Mouse (Mus musculus) neural tube, embryonic 15.5 days (tissue): ENCODE measurements around the gene Capn10. TPM values are rescaled to one million over a fixed set of nuclear protein-coding genes. Genes with fewer than 3 reads are reported as not detected.

ENCODE experiments used
- ATAC-seq: fragments of 200-750 bp; cut with Nextera tagmentation; 2 replicates; pipeline ENCODE4 v1.8.0; 2017; ENCODE audit warnings: mild to moderate bottlenecking, moderate TSS enrichment, moderate library complexity; ENCODE audit not compliant: low FRiP score
- H3K27ac ChIP-seq: fragments of 300-500 bp; sonication (generic); replicated peaks from 2 replicates; pipeline ENCODE4 v1.5.1; 2015; ENCODE audit warnings: mild to moderate bottlenecking, inconsistent platforms
- H3K27me3 ChIP-seq: fragments of 300-500 bp; sonication (generic); replicated peaks from 2 replicates; pipeline ENCODE4 v1.6.1; 2015; ENCODE audit warnings: inconsistent platforms
- H3K36me3 ChIP-seq: fragments of 300-500 bp; sonication (generic); 2 replicates; pipeline ENCODE4 v1.6.1; 2015; ENCODE audit warnings: inconsistent platforms
- H3K4me1 ChIP-seq: fragments of 300-500 bp; sonication (generic); 2 replicates; pipeline ENCODE4 v1.6.1; 2015; ENCODE audit warnings: inconsistent platforms
- H3K4me2 ChIP-seq: fragments of 300-500 bp; sonication (generic); 2 replicates; pipeline ENCODE4 v1.6.1; 2015; ENCODE audit warnings: inconsistent platforms, mild to moderate bottlenecking, moderate library complexity
- H3K4me3 ChIP-seq: fragments of 300-500 bp; sonication (generic); replicated peaks from 2 replicates; pipeline ENCODE4 v1.5.1; 2015; ENCODE audit warnings: mild to moderate bottlenecking, inconsistent platforms
- H3K9ac ChIP-seq: fragments of 300-500 bp; sonication (generic); replicated peaks from 2 replicates; pipeline ENCODE4 v1.6.1; 2015; ENCODE audit warnings: mild to moderate bottlenecking, inconsistent platforms
- H3K9me3 ChIP-seq: fragments of 300-500 bp; sonication (generic); replicated peaks from 2 replicates; pipeline ENCODE4 v1.6.1; 2016; ENCODE audit warnings: inconsistent platforms
- WGBS: fragments of 180-500 bp; shearing (Covaris S2); methylation state at CpG from one replicate; pipeline ENCODE4 v1.1.7; 2015; ENCODE audit warnings: mixed read lengths; 5-methylcytosine and 5-hydroxymethylcytosine counted together
- polyA plus RNA-seq: library from polyadenylated mRNA; unstranded; fragments of >200 nt; fragmentation: Nextera tagmentation; extraction: Ambion mirVana; gene quantifications from 2 replicates; pipeline ENCODE4 v1.2.1, GENCODE M21; 2015

Capn10 gene
- polyA plus RNA-seq, 1 experiment from 2014 or later: 60.8 TPM

DNA sequence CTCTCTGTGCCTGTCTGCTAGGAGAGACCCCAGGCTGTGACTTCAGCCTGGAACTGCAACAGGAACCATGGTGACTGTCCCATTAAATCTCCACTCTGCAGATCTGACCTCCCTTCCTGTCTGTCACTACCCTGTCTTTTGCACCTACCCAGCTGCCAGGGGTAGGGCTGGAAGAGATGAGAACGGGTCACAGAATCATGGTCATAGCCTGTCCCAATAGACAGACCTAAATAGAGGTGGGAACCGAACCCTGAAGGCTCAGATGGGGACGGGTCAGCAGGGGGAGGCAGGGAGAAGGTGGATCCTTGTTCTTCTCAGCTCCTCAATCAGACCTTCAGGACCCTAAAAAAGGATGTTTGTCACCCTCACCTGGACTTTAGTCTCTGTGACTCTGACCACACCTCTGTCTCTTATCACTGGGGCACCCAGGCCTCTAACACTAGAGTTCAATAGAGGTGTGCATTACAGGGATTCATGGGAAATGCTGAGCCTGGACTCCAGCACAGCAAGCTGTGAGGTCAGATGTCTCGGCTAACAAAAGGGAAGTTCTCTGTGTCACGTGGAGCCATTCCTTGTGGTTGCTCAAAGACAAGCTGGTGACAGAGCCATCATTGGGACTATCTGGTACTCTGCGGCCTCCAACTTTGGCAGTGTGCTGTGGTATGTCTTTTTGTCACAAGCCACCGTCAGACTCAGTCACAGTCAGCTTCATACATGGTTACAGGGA, 13.5 kb upstream of the Capn10 start:
- WGBS: 90% methylated on average over 7 of the region's 7 CpGs
- H3K36me3 ChIP-seq: peaks cover 57% of the 10 kb centered on the region
- no peak for ATAC-seq

DNA sequence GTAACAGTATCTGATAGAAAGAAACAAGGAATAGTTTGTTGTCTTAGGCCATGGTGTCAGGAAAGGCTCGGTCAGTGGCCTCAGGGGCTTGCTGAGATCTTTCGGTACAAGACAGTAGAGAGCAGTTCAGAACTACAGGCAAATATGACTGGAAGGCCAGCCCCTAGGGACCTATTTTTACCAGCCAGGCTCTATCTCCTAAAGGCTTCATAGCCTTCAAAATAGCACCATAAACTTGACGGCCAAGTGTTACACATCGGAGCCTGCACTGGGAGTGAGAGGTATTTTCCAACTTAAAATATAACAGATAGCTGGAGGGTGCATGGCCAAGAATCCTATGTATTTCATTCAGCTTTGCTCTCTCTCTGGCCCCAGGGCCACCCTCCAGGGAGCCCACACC, 12.7 kb upstream of the Capn10 start:
- Histone ChIP-seq H3K36me3 (peaks cover 48% of the 10 kb centered on the region), H3K9me3 (no peaks in the 10 kb centered on the region), H3K27ac (no peak overlapping the region), H3K4me1 (no peaks in the 10 kb centered on the region), H3K4me3 (no peak overlapping the region), H3K4me2 (no peak overlapping the region), H3K9ac (no peak overlapping the region), H3K27me3 (no peaks in the 10 kb centered on the region)
- ATAC-seq: no peak
- WGBS: 84% methylated on average over 4 of the region's 4 CpGs

More for the DNA sequence above, 13.5 kb upstream of the Capn10 start:
- no peaks in the 10 kb centered on the region for H3K27me3 ChIP-seq
- no peak overlapping the region for H3K9ac ChIP-seq
- no peak overlapping the region for H3K4me3 ChIP-seq
- no peak overlapping the region for H3K4me2 ChIP-seq
- H3K4me1 ChIP-seq: no peaks in the 10 kb centered on the region
- H3K9me3 ChIP-seq: no peaks in the 10 kb centered on the region
- H3K27ac ChIP-seq: no peak overlapping the region

DNA sequence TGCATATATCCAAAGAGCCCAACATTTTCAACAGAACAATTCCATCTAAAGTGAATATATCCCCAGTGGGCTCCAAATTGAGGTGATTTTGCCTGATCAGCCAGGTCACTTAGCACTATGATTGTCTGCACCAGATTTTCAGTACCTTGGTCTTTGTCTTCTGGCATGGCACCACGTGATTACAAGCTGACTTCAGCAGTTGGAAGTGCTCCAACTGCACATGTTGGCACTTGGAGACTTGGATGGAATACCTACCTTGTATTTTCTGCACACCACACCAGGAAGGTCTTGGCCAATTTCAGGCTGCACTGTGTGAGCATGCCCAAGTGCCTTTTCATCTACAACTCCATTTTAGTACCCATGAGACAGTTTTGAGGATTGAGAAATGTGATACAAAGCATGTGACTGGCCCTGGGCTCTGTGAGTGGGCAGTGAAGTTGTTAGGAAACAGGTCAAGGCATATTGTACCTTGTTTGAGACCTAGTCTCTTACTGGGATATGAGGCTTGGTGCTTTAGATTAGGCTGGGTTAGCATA, 3.9 kb upstream of the Capn10 start:
- Histone ChIP-seq H3K36me3 (no peaks in the 10 kb centered on the region), H3K4me2 (no peak overlapping the region), H3K9me3 (no peaks in the 10 kb centered on the region), H3K27me3 (peaks cover 6% of the 10 kb centered on the region; the same call in 1 of the 2 replicates), H3K27ac (no peak overlapping the region), H3K4me3 (no peak overlapping the region), H3K4me1 (peaks cover 11% of the 10 kb centered on the region), H3K9ac (no peak overlapping the region)
- ATAC-seq: no peak
- WGBS: 29% methylated on average over 1 of the region's 1 CpGs

DNA sequence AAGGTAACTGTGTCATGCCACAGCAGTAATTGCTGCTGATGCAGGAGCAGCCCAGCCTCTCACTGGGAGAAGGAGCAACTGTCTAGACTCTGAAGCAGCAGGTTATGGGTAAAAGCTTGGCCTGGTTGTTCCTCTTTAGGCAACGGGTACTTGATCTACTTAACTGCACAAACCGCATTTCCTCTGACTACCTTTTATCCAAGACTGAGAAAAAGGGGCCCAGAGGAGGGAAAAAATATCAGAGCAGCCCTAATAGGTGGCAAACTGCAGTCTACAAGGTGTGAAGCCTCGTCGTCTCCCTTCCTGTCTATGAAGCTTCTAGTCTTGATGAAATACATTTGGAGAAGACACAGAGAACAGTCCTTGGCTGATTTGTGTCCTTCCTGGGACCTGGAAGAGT, 565 bp upstream of the Capn10 start:
- peak overlapping the region; percentile 65 for H3K9ac ChIP-seq
- H3K4me2 ChIP-seq: peak overlapping the region; percentile 90
- peaks cover 33% of the 10 kb centered on the region for H3K4me1 ChIP-seq
- ATAC-seq: no peak
- 78% methylated on average over 4 of the region's 4 CpGs for WGBS
- H3K27me3 ChIP-seq: peaks cover 6% of the 10 kb centered on the region; the same call in 1 of the 2 replicates
- H3K27ac ChIP-seq: peak overlapping the region; percentile 99
- no peaks in the 10 kb centered on the region for H3K9me3 ChIP-seq
- H3K36me3 ChIP-seq: peaks cover 11% of the 10 kb centered on the region
- H3K4me3 ChIP-seq: peak overlapping the region; percentile 67

DNA sequence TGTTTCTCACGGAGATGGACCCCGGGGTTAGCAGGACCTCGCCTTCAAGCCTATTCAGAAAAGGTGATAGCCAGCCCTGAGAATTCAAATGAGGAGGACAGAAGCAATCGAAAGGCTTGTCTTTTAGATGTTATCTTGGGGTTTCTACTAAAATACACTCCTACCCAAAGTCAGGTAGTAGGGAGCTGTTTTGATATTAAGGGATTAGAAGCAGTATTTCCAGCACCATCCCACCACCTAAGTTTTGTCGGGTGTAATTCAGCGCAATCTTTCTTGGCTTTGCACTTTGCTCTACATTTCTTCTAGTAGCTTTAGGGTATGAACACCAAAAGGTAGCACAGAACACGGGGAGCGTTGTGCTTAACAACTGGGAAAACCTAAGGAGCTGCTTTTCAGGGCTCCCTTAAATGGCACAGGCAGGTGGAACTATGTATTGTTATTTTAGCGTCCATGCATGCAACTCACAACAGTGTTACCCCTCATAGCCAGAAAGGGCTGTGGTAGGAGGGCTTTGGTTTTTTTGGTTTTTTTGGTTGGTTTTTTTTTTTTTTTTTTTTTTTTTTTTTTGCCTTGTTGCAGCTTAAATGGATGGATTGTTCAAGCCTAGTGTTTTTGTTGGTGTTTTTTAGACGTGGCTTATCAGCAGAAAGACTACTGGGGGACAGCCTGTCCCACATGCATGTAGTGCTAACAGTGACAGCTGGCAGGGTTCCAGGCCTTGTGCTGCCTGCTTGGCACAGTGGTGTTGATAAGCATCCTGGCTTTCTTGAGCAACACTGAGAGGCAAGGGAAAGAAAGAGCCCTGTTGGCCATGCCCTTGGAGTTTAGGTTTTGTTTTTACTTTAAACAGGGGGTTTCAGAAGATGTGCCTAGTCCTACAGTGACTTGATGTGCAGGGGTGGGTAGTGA, 1.1 kb downstream of the Capn10 start:
- Histone ChIP-seq H3K36me3 (peaks cover 28% of the 10 kb centered on the region), H3K4me1 (peaks cover 33% of the 10 kb centered on the region), H3K27ac (peak overlapping the region; percentile 99), H3K4me3 (peak overlapping the region; percentile 67), H3K9ac (peak overlapping the region; percentile 65), H3K27me3 (peaks cover 2% of the 10 kb centered on the region; the same call in 1 of the 2 replicates), H3K4me2 (peak overlapping the region; percentile 90), H3K9me3 (no peaks in the 10 kb centered on the region)
- no peak for ATAC-seq
- WGBS: 18% methylated on average over 10 of the region's 10 CpGs

DNA sequence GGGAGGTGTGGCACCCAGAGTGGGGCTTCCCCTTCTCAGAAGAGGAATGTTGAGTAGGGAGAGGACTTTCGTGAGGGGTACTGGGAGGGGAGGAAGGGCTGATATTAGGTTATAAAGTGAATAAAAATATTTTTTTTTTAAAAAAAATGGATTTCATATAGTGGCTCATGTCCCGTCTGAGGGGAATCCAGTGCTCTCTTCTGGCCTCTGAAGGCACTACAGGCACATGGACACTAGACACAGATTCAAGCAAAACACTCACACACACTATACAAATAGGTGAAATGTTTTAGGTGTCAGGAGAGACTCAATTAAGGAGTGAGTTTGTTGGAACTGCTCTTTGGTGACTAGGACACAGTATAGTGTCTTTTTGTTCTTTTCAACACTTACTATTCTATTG, 1.8 kb downstream of the Capn10 start:
- Histone ChIP-seq H3K27me3 (no peaks in the 10 kb centered on the region), H3K27ac (no peak overlapping the region), H3K9ac (peak overlapping the region; percentile 65), H3K4me2 (peak overlapping the region; percentile 90), H3K4me1 (peaks cover 33% of the 10 kb centered on the region), H3K4me3 (peak overlapping the region; percentile 67), H3K9me3 (no peaks in the 10 kb centered on the region), H3K36me3 (peaks cover 34% of the 10 kb centered on the region)
- 57% methylated on average over 2 of the region's 2 CpGs for WGBS
- no peak for ATAC-seq

DNA sequence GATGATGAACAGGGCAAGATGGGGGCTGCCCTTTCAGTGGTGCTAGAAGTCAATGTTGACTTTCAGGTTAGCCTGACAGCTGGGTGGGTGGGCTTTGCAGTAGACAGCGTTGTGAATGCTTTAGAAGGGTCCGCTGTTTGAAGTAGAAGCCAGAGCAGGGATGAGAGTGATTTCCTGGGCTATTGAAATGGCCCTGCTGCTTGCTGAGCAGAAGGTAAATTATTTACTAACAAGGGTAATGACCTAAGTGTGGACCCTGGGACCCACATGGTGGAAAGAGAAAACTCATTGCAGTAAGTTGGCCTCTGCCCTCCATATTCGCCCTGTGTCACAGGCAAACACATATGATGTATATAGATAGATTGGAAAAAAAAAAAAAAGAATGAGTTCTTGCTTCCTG, 2.3 kb downstream of the Capn10 start:
- Histone ChIP-seq H3K27ac (no peak overlapping the region), H3K27me3 (no peaks in the 10 kb centered on the region), H3K4me2 (peak overlapping the region; percentile 90), H3K4me3 (peak overlapping the region; percentile 67), H3K9me3 (no peaks in the 10 kb centered on the region), H3K36me3 (peaks cover 36% of the 10 kb centered on the region), H3K9ac (0 out of 2 replicates have a peak overlapping the region, but pooled peaks have one; percentile 9), H3K4me1 (peaks cover 33% of the 10 kb centered on the region)
- no peak for ATAC-seq
- 47% methylated on average over 3 of the region's 3 CpGs for WGBS

DNA sequence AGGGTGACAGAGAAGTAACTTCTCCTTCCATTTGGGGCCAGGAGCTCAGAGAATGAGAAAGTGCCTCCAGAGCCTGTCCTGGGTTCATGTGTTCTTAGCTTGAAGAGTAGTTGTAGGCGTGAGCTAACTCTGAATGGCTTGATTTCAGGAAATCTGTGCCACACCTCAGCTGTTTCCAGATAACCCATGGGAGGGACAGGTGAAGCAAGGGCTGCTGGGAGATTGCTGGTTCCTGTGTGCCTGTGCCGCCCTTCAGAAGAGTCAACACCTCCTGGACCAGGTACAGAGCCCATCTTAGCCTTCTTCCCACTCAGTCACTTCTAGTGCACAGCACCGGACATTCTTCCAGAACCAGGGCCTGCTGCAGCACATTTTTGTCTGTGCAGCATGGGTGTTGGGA, 3.6 kb downstream of the Capn10 start:
- H3K4me2 ChIP-seq: no peak overlapping the region
- no peak overlapping the region for H3K9ac ChIP-seq
- H3K4me1 ChIP-seq: peaks cover 33% of the 10 kb centered on the region
- no peak for ATAC-seq
- 95% methylated on average over 3 of the region's 3 CpGs for WGBS
- no peaks in the 10 kb centered on the region for H3K27me3 ChIP-seq
- H3K36me3 ChIP-seq: peaks cover 49% of the 10 kb centered on the region
- no peak overlapping the region for H3K27ac ChIP-seq
- H3K4me3 ChIP-seq: no peak overlapping the region
- H3K9me3 ChIP-seq: no peaks in the 10 kb centered on the region

DNA sequence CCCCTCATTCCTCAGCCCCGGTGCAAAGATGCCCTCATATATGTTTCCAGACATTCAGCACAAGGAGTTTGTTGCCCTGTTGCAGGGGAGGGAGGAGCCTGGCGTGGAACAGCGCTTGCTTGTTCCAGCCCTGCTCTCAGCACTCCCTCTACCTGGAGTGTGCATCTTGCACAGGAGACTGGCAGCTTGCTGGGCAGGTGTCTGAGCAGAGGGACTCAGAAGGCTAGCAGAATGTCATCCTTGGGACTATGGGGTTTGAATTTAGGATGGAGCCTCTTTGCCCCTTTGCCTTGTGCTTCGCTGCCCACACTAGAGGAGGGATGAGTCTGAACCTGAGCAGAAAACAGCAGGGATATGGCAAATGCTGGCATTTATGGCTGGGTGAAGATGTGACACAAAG, 5.6 kb downstream of the Capn10 start:
- no peaks in the 10 kb centered on the region for H3K9me3 ChIP-seq
- WGBS: 98% methylated on average over 4 of the region's 4 CpGs
- no peak overlapping the region for H3K9ac ChIP-seq
- H3K4me3 ChIP-seq: no peak overlapping the region
- H3K4me1 ChIP-seq: peaks cover 23% of the 10 kb centered on the region
- H3K4me2 ChIP-seq: no peak overlapping the region
- no peak for ATAC-seq
- no peak overlapping the region for H3K27ac ChIP-seq
- peaks cover 69% of the 10 kb centered on the region for H3K36me3 ChIP-seq
- H3K27me3 ChIP-seq: no peaks in the 10 kb centered on the region

DNA sequence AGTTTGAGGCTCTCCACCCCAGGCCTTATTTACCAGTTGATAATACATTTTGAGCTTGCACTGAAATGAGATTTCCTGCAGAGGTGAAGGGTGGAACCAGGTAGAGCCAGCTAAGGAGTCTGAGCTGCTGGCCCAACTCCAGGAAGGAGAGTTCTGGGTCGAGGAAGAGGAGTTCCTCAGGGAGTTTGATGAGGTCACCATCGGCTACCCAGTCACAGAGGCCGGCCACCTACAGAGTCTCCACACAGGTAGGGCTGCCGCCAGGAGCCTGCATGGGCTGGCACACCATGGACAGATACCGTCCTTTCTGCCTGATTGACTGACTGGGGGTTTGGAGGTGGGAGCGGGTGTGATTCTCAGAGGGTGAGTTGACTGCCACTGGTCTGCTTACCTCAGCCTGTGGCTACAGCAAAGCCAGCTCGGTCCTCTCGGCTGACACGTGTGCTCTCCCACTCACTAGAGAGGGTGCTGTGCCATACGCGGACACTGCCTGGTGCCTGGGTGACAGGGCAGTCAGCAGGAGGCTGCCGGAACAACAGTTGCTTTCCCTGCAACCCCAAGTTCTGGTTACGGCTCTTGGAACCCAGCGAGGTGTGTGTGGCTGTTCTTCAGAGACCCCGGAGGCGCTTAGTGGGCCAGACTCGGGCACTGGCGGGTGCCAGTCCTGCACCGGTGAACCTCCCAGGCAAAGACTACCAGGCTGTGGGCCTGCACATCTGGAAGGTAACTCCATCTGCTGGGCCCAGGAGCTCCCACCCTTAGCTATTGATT, 9.2 kb downstream of the Capn10 start:
- H3K4me3 ChIP-seq: no peak overlapping the region
- no peaks in the 10 kb centered on the region for H3K9me3 ChIP-seq
- no peaks in the 10 kb centered on the region for H3K27me3 ChIP-seq
- H3K9ac ChIP-seq: no peak overlapping the region
- H3K4me1 ChIP-seq: no peaks in the 10 kb centered on the region
- whole genome bisulfite sequencing: 96% methylated on average over 19 of the region's 19 CpGs
- H3K27ac ChIP-seq: no peak overlapping the region
- H3K36me3 ChIP-seq: peaks cover 96% of the 10 kb centered on the region
- ATAC-seq: no peak
- no peak overlapping the region for H3K4me2 ChIP-seq

DNA sequence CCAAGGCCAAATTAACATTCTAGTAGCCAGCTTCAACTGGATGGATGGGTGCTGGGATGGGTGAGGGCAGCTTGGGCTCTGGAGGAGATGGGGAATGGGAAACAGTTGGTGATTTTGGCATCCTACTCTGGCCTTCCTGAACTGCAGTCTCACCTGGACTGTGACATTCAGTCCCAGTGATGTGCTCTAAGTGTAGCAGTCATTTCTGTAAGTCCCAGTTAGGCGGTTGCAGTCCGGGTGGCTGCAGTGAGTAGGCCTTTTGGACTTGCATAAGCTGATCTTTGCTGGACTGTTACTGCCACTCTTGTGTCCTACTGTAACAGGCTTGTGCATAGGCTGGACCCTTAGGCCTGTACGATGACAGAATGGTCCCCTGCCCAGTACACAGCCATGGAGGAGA, 13.8 kb downstream of the Capn10 start:
- H3K4me1 ChIP-seq: no peaks in the 10 kb centered on the region
- H3K27me3 ChIP-seq: no peaks in the 10 kb centered on the region
- no peak overlapping the region for H3K4me2 ChIP-seq
- no peak for ATAC-seq
- H3K36me3 ChIP-seq: peaks cover 69% of the 10 kb centered on the region
- no peaks in the 10 kb centered on the region for H3K9me3 ChIP-seq
- H3K4me3 ChIP-seq: no peak overlapping the region
- 97% methylated on average over 3 of the region's 3 CpGs for WGBS
- H3K9ac ChIP-seq: no peak overlapping the region
- no peak overlapping the region for H3K27ac ChIP-seq
